Mouse (Mus musculus) stomach, adult 2 months (tissue): Measurements from ENCODE around the gene Vmn1r228. TPM values are rescaled to one million over a fixed set of nuclear protein-coding genes. Genes with fewer than 3 reads are reported as not detected.

ENCODE experiments used
- polyA plus RNA-seq: library from polyadenylated mRNA; depleted of rRNA; stranded (reverse); fragments of >200 nt; gene quantifications from 2 replicates; pipeline ENCODE4 v1.2.3, GENCODE M21; 2012; rRNA removed

Gene Vmn1r228
- not detected in 2 replicates for polyA plus RNA-seq

GRCm38 (mm10) chr17:20786057-20786456 is at the start of gene Vmn1r228:
Vmn1r228 (minus strand) TSS chr17:20786157.

DNA sequence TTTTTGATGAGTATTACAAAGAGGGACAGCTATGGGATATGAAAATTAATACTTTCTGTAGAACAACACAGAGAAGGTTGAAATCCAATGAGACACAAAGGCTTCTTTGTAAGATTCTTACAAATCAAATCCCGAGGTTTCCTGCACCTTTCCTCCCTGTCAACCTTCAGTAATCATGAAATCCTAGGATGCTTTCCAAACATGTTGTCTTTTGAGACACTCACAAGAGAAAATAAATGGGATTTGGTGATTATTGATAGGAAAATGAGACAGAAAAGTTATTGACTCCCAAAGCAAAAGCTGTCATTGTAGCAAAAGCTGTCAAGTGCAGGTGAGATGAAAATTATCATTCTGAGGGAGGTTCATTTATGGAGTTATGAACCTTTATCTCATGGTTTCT is 25.3 kb upstream of the Vmn1r228 start, which contains the start of gene Vmn1r229:
TSS of gene Vmn1r229 (plus strand) at position 301 of the 400 bp plus-strand sequence.

GRCm38 (mm10) chr17:20729543-20729942 is 56.4 kb downstream of the Vmn1r228 start, which contains the start of gene Vmn1r227:
Vmn1r227 (plus strand) TSS chr17:20729843.

Other genes with a start within 250 kb of the Vmn1r228 start
- not detected in 2 replicates for gene Vmn2r109, start 221.4 kb downstream of the Vmn1r228 start, polyA plus RNA-seq
- gene Vmn2r110, start 189.7 kb downstream of the Vmn1r228 start, polyA plus RNA-seq, result not detected in 2 replicates
- gene Fpr-rs3, start 161.3 kb downstream of the Vmn1r228 start, polyA plus RNA-seq, result not detected in 2 replicates
- gene Vmn1r226, start 103.3 kb downstream of the Vmn1r228 start, polyA plus RNA-seq, result not detected in 2 replicates
- not detected in 2 replicates for gene Vmn1r227, start 56.3 kb downstream of the Vmn1r228 start, polyA plus RNA-seq
- not detected in 2 replicates for gene Vmn1r229, start 25.4 kb upstream of the Vmn1r228 start, polyA plus RNA-seq
- gene Vmn1r230, start 54.3 kb upstream of the Vmn1r228 start, polyA plus RNA-seq, result not detected in 2 replicates
- gene Vmn1r231, start 118.9 kb upstream of the Vmn1r228 start, polyA plus RNA-seq, result not detected in 2 replicates
- not detected in 2 replicates for gene Vmn1r232, start 133.6 kb upstream of the Vmn1r228 start, polyA plus RNA-seq
- gene Ppp2r1a, start 159.2 kb upstream of the Vmn1r228 start, polyA plus RNA-seq, result 75.5 and 93.1 TPM in 2 replicates
- not detected in 2 replicates for gene Vmn1r233, start 210.3 kb upstream of the Vmn1r228 start, polyA plus RNA-seq
- 0.15 and 0.23 TPM in 2 replicates for gene Zfp160, start 222.7 kb upstream of the Vmn1r228 start, polyA plus RNA-seq